Comparison of ENCODE assay signal across 17 mouse cellular contexts in the genomic region with DNA sequence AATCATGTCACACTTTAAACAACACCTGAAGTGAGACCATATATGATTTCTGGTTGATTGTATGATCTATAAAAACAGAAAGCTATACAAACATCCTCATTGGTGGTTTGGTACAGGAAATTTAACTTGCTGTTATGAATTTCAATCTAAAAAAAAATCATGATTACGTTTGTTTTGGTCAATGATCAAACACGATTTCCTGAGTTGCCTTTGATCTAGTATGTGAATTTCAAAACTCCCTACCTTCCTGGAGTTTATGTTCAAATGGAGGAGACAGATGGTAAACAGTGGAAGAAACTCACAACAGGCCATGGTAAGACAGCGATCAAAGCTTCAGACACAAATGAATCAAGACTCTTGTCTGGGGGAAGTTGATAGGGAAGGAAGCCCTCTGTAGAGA.
DNase-seq lines count a peak whose midpoint lies in the region; ATAC-seq and TF ChIP-seq lines count a peak whose summit lies in the region.
"Had no signal": no experiment of that assay in that cellular context is flagged by ENCODE, and none has a peak within 500 bp of the region (broad histone marks: within the 10 kb centered on the region; RNA-seq: fewer than 3 reads in every experiment).

No protein-coding gene starts in this region.

- TF ChIP-seq EP300 in liver, postnatal 0 days (IDR thresholded peaks at IDR 0.05; ENCODE audit: low read depth), result no peak

- H3K9ac ChIP-seq in liver, postnatal 0 days (replicated peaks), result no peak overlapping the region
- no peak overlapping the region for H3K9ac ChIP-seq in forebrain, embryonic 15.5 days (replicated peaks)
- H3K9ac ChIP-seq: embryonic facial prominence, embryonic 12.5 days; forebrain, embryonic 13.5 days; forebrain, postnatal 0 days had no signal

- DNase-seq in induced T-regulatory cell, adult 2 months (ENCODE audit: low read depth), result peak; percentile 25
- no peak for DNase-seq in liver, postnatal 0 days
- DNase-seq: adrenal gland, adult 8-10 months; adrenal gland, postnatal 14 days; adrenal gland, postnatal 36 days; cerebellum, adult 11-12 months; cerebellum, adult 2 months; cerebellum, adult 9-10 months; cerebellum, postnatal 10 days; cerebellum, postnatal 25 days; forebrain, postnatal 0 days had no signal

- peak; percentile 53 for ATAC-seq in CD4-positive, CD25-positive, alpha-beta regulatory T cell, adult 4 months
- no peak for ATAC-seq in liver, postnatal 0 days
- ATAC-seq in megakaryocyte, adult 5-6 weeks (ENCODE audit: poor library complexity, severe bottlenecking), result no peak
- no peak for ATAC-seq in forebrain, embryonic 15.5 days (replicated peaks)
- ATAC-seq: forebrain, embryonic 13.5 days; forebrain, postnatal 0 days had no signal

- no peak overlapping the region for H3K4me2 ChIP-seq in liver, postnatal 0 days (ENCODE audit: low read depth, low read length)
- H3K4me2 ChIP-seq in forebrain, embryonic 15.5 days (replicated peaks), result no peak overlapping the region
- H3K4me2 ChIP-seq: embryonic facial prominence, embryonic 12.5 days; forebrain, embryonic 13.5 days had no signal

- H3K9me3 ChIP-seq in liver, postnatal 0 days (ENCODE audit: low read length), result peaks cover 7% of the 10 kb centered on the region
- H3K9me3 ChIP-seq in forebrain, embryonic 15.5 days, result no peaks in the 10 kb centered on the region
- H3K9me3 ChIP-seq: embryonic facial prominence, embryonic 12.5 days; forebrain, embryonic 13.5 days had no signal

- peaks cover 3% of the 10 kb centered on the region for H3K4me1 ChIP-seq in liver, postnatal 0 days (ENCODE audit: insufficient read depth)
- peaks cover 4% of the 10 kb centered on the region; the same call in 1 of the 2 replicates for H3K4me1 ChIP-seq in forebrain, embryonic 15.5 days
- H3K4me1 ChIP-seq: embryonic facial prominence, embryonic 10.5 days had no signal

- no peak overlapping the region for H3K4me3 ChIP-seq in liver, postnatal 0 days (ENCODE audit: low read depth, low read length)
- H3K4me3 ChIP-seq in forebrain, embryonic 15.5 days, result no peak overlapping the region
- H3K4me3 ChIP-seq: embryonic facial prominence, embryonic 10.5 days; embryonic facial prominence, embryonic 12.5 days; forebrain, embryonic 13.5 days had no signal

- no peaks in the 10 kb centered on the region for H3K27me3 ChIP-seq in liver, postnatal 0 days (ENCODE audit: insufficient read depth, low read length)
- H3K27me3 ChIP-seq in forebrain, embryonic 15.5 days, result no peaks in the 10 kb centered on the region
- H3K27me3 ChIP-seq: embryonic facial prominence, embryonic 12.5 days; forebrain, embryonic 13.5 days had no signal

- H3K36me3 ChIP-seq in liver, postnatal 0 days (replicated peaks; ENCODE audit: insufficient read depth, low read length), result peaks cover 6% of the 10 kb centered on the region; the same call in 1 of the 2 replicates
- H3K36me3 ChIP-seq in forebrain, embryonic 15.5 days, result no peaks in the 10 kb centered on the region
- H3K36me3 ChIP-seq: embryonic facial prominence, embryonic 10.5 days; embryonic facial prominence, embryonic 12.5 days had no signal

- no peak overlapping the region for H3K27ac ChIP-seq in liver, postnatal 0 days (ENCODE audit: low read depth)
- no peak overlapping the region for H3K27ac ChIP-seq in forebrain, embryonic 15.5 days (replicated peaks)
- H3K27ac ChIP-seq: embryonic facial prominence, embryonic 10.5 days; embryonic facial prominence, embryonic 12.5 days; forebrain, embryonic 13.5 days had no signal

- WGBS in liver, postnatal 0 days (ENCODE audit: insufficient replicate concordance), result 64% methylated on average over 3 of the region's 3 CpGs
- WGBS in forebrain, embryonic 15.5 days, result 91% methylated on average over 3 of the region's 3 CpGs

- no peak for TF ChIP-seq CTCF in liver, postnatal 0 days (IDR thresholded peaks at IDR 0.05; ENCODE audit: low read depth)
